Comparison of ENCODE assay signal across 8 mouse cellular contexts in the genomic region with DNA sequence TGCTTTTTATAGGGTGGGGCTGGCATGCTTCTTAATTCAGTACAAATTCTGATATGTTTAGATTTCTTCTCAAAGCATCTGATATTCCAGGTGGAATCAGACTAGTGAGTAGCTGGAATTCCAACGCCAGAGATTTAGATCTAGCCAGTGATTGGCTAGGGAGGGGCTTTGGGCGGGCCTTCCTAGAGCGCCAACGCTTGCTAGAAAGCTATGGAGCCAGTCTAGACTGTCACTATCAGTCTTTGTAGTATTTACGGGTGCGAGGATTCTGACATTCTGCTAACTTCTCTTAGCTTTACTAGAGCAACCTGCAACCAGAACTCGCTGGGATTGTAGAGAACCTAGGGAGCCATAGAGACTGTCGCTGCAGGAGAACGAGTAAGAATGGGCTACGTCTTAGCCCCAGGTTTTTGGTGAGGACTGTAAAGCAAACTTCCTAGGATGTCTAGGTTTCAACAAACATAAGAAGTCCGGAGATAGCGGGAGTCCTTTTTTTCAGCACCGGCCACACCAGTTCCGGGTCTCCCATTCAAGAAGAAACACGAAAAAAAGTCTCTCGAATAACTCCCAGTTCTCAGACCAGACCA. TPM values are rescaled to one million over a fixed set of nuclear protein-coding genes. Genes with fewer than 3 reads are reported as not detected.
DNase-seq lines count a peak whose midpoint lies in the region; ATAC-seq and TF ChIP-seq lines count a peak whose summit lies in the region.

Gene Pgr (plus strand): TSS at position 218 of the 587 bp plus-strand sequence.

- H3K79me2 ChIP-seq in liver, adult 2 months (ENCODE audit: control insufficient read depth, insufficient read depth, low read length), result no peaks in the 10 kb centered on the region

- peaks cover 2% of the 10 kb centered on the region; the same call in 1 of the 2 replicates for H3K4me1 ChIP-seq in liver, adult 2 months (ENCODE audit: control insufficient read depth, insufficient read depth, low read length)
- no peaks in the 10 kb centered on the region; the same call in 1 of the 2 replicates for H3K4me1 ChIP-seq in embryonic facial prominence, embryonic 11.5 days (ENCODE audit: control insufficient read depth, insufficient read depth, low read length)
- peaks cover 21% of the 10 kb centered on the region for H3K4me1 ChIP-seq in intestine, embryonic 16.5 days (ENCODE audit: control insufficient read depth, insufficient read depth, low read length)
- H3K4me1 ChIP-seq in limb, embryonic 10.5 days, result peaks cover 20% of the 10 kb centered on the region
- H3K4me1 ChIP-seq in midbrain, postnatal 0 days (ENCODE audit: insufficient read depth, low read length), result no peaks in the 10 kb centered on the region

- ATAC-seq in embryonic facial prominence, embryonic 11.5 days (replicated peaks; ENCODE audit: insufficient number of reproducible peaks, low FRiP score, low TSS enrichment, low read depth), result no peak
- ATAC-seq in intestine, embryonic 16.5 days, result peak; percentile 62
- no peak for ATAC-seq in midbrain, postnatal 0 days (ENCODE audit: low FRiP score)

- no peak within 1 kb of the TSS for H3K27ac ChIP-seq in liver, adult 2 months (replicated peaks; ENCODE audit: insufficient read depth, low read depth, low read length)
- H3K27ac ChIP-seq in embryonic facial prominence, embryonic 11.5 days (replicated peaks; ENCODE audit: low read depth, low read length), result no peak within 1 kb of the TSS
- H3K27ac ChIP-seq in intestine, embryonic 16.5 days (ENCODE audit: low read length), result no peak within 1 kb of the TSS
- H3K27ac ChIP-seq in limb, embryonic 10.5 days, result no peak within 1 kb of the TSS
- no peak within 1 kb of the TSS; the same call in 1 of the 2 replicates for H3K27ac ChIP-seq in midbrain, postnatal 0 days (ENCODE audit: low read depth, low read length)

- no peak for TF ChIP-seq POLR2A in liver, adult 2 months (IDR thresholded peaks at IDR 0.05; ENCODE audit: extremely low read depth, insufficient read depth, low read length)

- H3K36me3 ChIP-seq in liver, adult 2 months (ENCODE audit: control insufficient read depth, insufficient read depth, low read length), result no peaks in the 10 kb centered on the region
- no peaks in the 10 kb centered on the region for H3K36me3 ChIP-seq in embryonic facial prominence, embryonic 11.5 days (replicated peaks; ENCODE audit: control insufficient read depth, insufficient read depth, low read depth, low read length)
- H3K36me3 ChIP-seq in intestine, embryonic 16.5 days (ENCODE audit: control insufficient read depth, insufficient read depth, low read length), result no peaks in the 10 kb centered on the region
- H3K36me3 ChIP-seq in limb, embryonic 10.5 days, result no peaks in the 10 kb centered on the region
- H3K36me3 ChIP-seq in midbrain, postnatal 0 days (ENCODE audit: insufficient read depth, low read length), result no peaks in the 10 kb centered on the region

- H3K27me3 ChIP-seq in liver, adult 2 months (ENCODE audit: control insufficient read depth, insufficient read depth, low read length), result peaks cover 30% of the 10 kb centered on the region
- H3K27me3 ChIP-seq in embryonic facial prominence, embryonic 11.5 days (ENCODE audit: control insufficient read depth, insufficient read depth, low read length), result peaks cover 28% of the 10 kb centered on the region
- peaks cover 33% of the 10 kb centered on the region for H3K27me3 ChIP-seq in intestine, embryonic 16.5 days (replicated peaks; ENCODE audit: control insufficient read depth, insufficient read depth, low read length)
- peaks cover 60% of the 10 kb centered on the region for H3K27me3 ChIP-seq in limb, embryonic 10.5 days (ENCODE audit: low read depth, poor library complexity, severe bottlenecking)
- 0 out of 2 replicates have a peak, but pooled peaks cover 2% of the 10 kb centered on the region for H3K27me3 ChIP-seq in midbrain, postnatal 0 days (ENCODE audit: insufficient read depth, low read length)

- peak within 1 kb of the TSS; percentile 97 for H3K4me2 ChIP-seq in embryonic facial prominence, embryonic 11.5 days (ENCODE audit: low read depth, low read length)
- peak within 1 kb of the TSS; percentile 85 for H3K4me2 ChIP-seq in intestine, embryonic 16.5 days (ENCODE audit: low read depth, low read length)
- peak within 1 kb of the TSS; percentile 91 for H3K4me2 ChIP-seq in midbrain, postnatal 0 days (ENCODE audit: low read depth, low read length, poor library complexity, severe bottlenecking)

- H3K9ac ChIP-seq in liver, adult 2 months (ENCODE audit: low read depth, low read length), result no peak within 1 kb of the TSS
- H3K9ac ChIP-seq in embryonic facial prominence, embryonic 11.5 days (replicated peaks; ENCODE audit: low read length), result no peak within 1 kb of the TSS
- peak within 1 kb of the TSS; percentile 52 for H3K9ac ChIP-seq in intestine, embryonic 16.5 days (ENCODE audit: low read depth, low read length)
- H3K9ac ChIP-seq in midbrain, postnatal 0 days (replicated peaks; ENCODE audit: low read length, poor library complexity, severe bottlenecking), result peak within 1 kb of the TSS; percentile 80

- H3K9me3 ChIP-seq in embryonic facial prominence, embryonic 11.5 days (replicated peaks; ENCODE audit: control insufficient read depth, low read length), result no peaks in the 10 kb centered on the region
- no peaks in the 10 kb centered on the region for H3K9me3 ChIP-seq in intestine, embryonic 16.5 days (ENCODE audit: control insufficient read depth, low read length)
- H3K9me3 ChIP-seq in limb, embryonic 10.5 days (replicated peaks), result no peaks in the 10 kb centered on the region
- H3K9me3 ChIP-seq in midbrain, postnatal 0 days (ENCODE audit: low read length), result no peaks in the 10 kb centered on the region

- no peak for TF ChIP-seq CTCF in liver, adult 2 months (IDR thresholded peaks at IDR 0.05; ENCODE audit: low read depth, low read length)
- TF ChIP-seq CTCF in midbrain, postnatal 0 days (IDR thresholded peaks at IDR 0.05), result no peak

- DNase-seq in liver, adult 2 months (ENCODE audit: extremely low read depth, low read depth, low spot score), result no peak
- DNase-seq in liver, result no peak
- DNase-seq in embryonic facial prominence, embryonic 11.5 days (ENCODE audit: low spot score), result peak; percentile 38
- DNase-seq in limb, embryonic 10.5 days (ENCODE audit: low spot score), result no peak
- peak; percentile 63 for DNase-seq in midbrain, postnatal 0 days (ENCODE audit: low spot score)
- no peak for DNase-seq in urinary bladder, postnatal 4 days (ENCODE audit: low spot score in 2 of 2)
- no peak for DNase-seq in urinary bladder, postnatal 36 days (ENCODE audit: low spot score in 2 of 2)

- H3K4me3 ChIP-seq in liver, adult 2 months (ENCODE audit: insufficient read depth, low read depth, low read length), result peak within 1 kb of the TSS; percentile 10; the same call in 1 of the 2 replicates
- peak within 1 kb of the TSS; percentile 56 for H3K4me3 ChIP-seq in embryonic facial prominence, embryonic 11.5 days (ENCODE audit: low read depth, low read length)
- H3K4me3 ChIP-seq in intestine, embryonic 16.5 days (ENCODE audit: low read length), result peak within 1 kb of the TSS; percentile 56
- H3K4me3 ChIP-seq in limb, embryonic 10.5 days, result peak within 1 kb of the TSS; percentile 65
- H3K4me3 ChIP-seq in midbrain, postnatal 0 days (ENCODE audit: low read depth, low read length), result peak within 1 kb of the TSS; percentile 74

- 2% methylated on average over 16 of the region's 16 CpGs for WGBS in liver, adult 2 months
- WGBS in embryonic facial prominence, embryonic 11.5 days, result under 1% methylated on average over 16 of the region's 16 CpGs
- under 1% methylated on average over 16 of the region's 16 CpGs for WGBS in intestine, embryonic 16.5 days
- WGBS in limb, embryonic 10.5 days, result under 1% methylated on average over 16 of the region's 16 CpGs
- 1% methylated on average over 16 of the region's 16 CpGs for WGBS in midbrain, postnatal 0 days

RNA-seq across cellular contexts. Expression of gene Pgr, which starts in this region (rescaled TPM):
- not detected in 2 replicates for total RNA-seq in liver, adult 2 months (2014; rRNA removed)
- polyA plus RNA-seq in liver, adult 2 months (2012; rRNA removed), result not detected in 2 replicates
- 0.24 and 0.31 TPM in 2 replicates for polyA plus RNA-seq in embryonic facial prominence, embryonic 11.5 days (2014; fragmentation: Nextera tagmentation; extraction: Ambion mirVana)
- polyA plus RNA-seq in intestine, embryonic 16.5 days (2015; fragmentation: Nextera tagmentation; extraction: Ambion mirVana), result 0.07 and 0.11 TPM in 2 replicates
- 0.10 and 0.11 TPM in 2 replicates for polyA plus RNA-seq in limb, embryonic 10.5 days (2016; fragmentation: Nextera tagmentation; extraction: Ambion mirVana)
- total RNA-seq in midbrain, postnatal 0 days (2014; rRNA removed), result 6.4 and 9.1 TPM in 2 replicates
- polyA plus RNA-seq in midbrain, postnatal 0 days (2015; fragmentation: Nextera tagmentation; extraction: Ambion mirVana), result 4.0 and 4.5 TPM in 2 replicates

Comparison
In these comparisons a context has a peak if more than half of its experiments do, and no peak if none do; other contexts are left out.
1. Peak in DNase-seq, H3K4me3 ChIP-seq and H3K4me2 ChIP-seq in embryonic facial prominence, embryonic 11.5 days; RNA of the gene not detected or under 1 TPM.
2. Peak in ATAC-seq, H3K4me3 ChIP-seq, H3K9ac ChIP-seq and H3K4me2 ChIP-seq in intestine, embryonic 16.5 days; RNA of the gene not detected or under 1 TPM.
3. H3K4me3 ChIP-seq: peak in every context shown above with its lines; median percentile 74 in midbrain, postnatal 0 days; 65 in limb, embryonic 10.5 days; 56 in embryonic facial prominence, embryonic 11.5 days; 56 in intestine, embryonic 16.5 days; 10 in liver, adult 2 months.